Mouse (Mus musculus) forebrain, embryonic 13.5 days (tissue): ENCODE results near the gene Psmd3. TPM values are rescaled to one million over a fixed set of nuclear protein-coding genes. Genes with fewer than 3 reads are reported as not detected.
"Not testable (repeated sequence)": the region's sequence is repeated elsewhere in the genome, so short reads cannot be mapped to it uniquely, and the experiment has no call there.

Experiments used
- ATAC-seq: fragments of 200-750 bp; cut with Nextera tagmentation; 2 replicates; pipeline ENCODE4 v1.8.0; 2017
- H3K27ac ChIP-seq: fragments of 300-500 bp; sonication (generic); 2 replicates; pipeline ENCODE4 v1.5.1; 2015; ENCODE audit warnings: inconsistent platforms, mild to moderate bottlenecking, moderate library complexity
- H3K27me3 ChIP-seq: fragments of 300-500 bp; sonication (generic); 2 replicates; pipeline ENCODE4 v1.6.1; 2015; ENCODE audit warnings: mild to moderate bottlenecking, inconsistent platforms
- H3K36me3 ChIP-seq: fragments of 300-500 bp; sonication (generic); 2 replicates; pipeline ENCODE4 v1.6.1; 2015; ENCODE audit warnings: mild to moderate bottlenecking, inconsistent platforms; ENCODE audit not compliant: poor library complexity, severe bottlenecking
- H3K4me1 ChIP-seq: fragments of 300-500 bp; sonication (generic); 2 replicates; pipeline ENCODE4 v1.6.1; 2015; ENCODE audit warnings: inconsistent platforms
- H3K4me2 ChIP-seq: fragments of 300-500 bp; sonication (generic); 2 replicates; pipeline ENCODE4 v1.6.1; 2015; ENCODE audit warnings: inconsistent platforms, mild to moderate bottlenecking, moderate library complexity
- H3K4me3 ChIP-seq: fragments of 300-500 bp; sonication (generic); 2 replicates; pipeline ENCODE4 v1.5.1; 2015; ENCODE audit warnings: mild to moderate bottlenecking, inconsistent platforms
- H3K9ac ChIP-seq: fragments of 300-500 bp; sonication (generic); 2 replicates; pipeline ENCODE4 v1.6.1; 2015; ENCODE audit warnings: mild to moderate bottlenecking, inconsistent platforms
- H3K9me3 ChIP-seq: fragments of 300-500 bp; sonication (generic); replicated peaks from 2 replicates; pipeline ENCODE4 v1.6.1; 2016; ENCODE audit warnings: inconsistent platforms
- WGBS: fragments of 180-500 bp; shearing (Covaris S2); methylation state at CpG from one replicate; pipeline ENCODE4 v1.1.7; 2015; 5-methylcytosine and 5-hydroxymethylcytosine counted together
- polyA plus RNA-seq: library from polyadenylated mRNA; unstranded; fragments of >200 nt; fragmentation: Nextera tagmentation; extraction: Ambion mirVana; gene quantifications from 2 replicates; pipeline ENCODE4 v1.2.1, GENCODE M21; 2015

Psmd3 gene
- polyA plus RNA-seq, 1 experiment from 2014 or later = 187 TPM

DNA sequence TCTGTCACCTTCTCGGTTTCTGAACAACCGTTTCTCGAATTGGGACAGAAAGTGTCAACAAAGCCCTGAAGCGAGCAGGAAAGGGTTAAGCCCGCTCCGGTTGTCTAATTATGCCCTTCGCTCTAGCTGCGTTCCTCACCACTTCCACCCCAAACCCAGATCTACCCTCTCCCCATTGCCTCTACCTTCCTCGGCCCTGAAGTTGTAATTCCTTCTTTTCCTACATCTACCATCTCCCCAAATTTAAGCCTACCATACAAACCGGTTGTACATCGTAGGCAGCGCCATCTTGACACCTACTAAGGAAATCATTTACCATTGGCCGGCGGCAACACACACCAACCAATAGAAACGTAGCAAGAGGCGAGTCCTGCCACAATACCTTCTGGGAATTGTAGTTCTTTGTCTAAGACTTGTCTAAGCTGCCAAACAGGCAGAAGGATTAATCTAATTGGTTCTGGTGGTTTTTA, 46.8 kb downstream of the Psmd3 start, which contains the start of gene Med24:
Med24 (minus strand) TSS at position 317 of the 470 bp plus-strand sequence.
- Histone ChIP-seq H3K27ac (peak within 1 kb of the TSS; percentile 74), H3K36me3 (peaks cover 34% of the 10 kb centered on the region), H3K9me3 (peaks cover 2% of the 10 kb centered on the region; the same call in 1 of the 2 replicates), H3K4me2 (peak within 1 kb of the TSS; percentile 88), H3K9ac (peak within 1 kb of the TSS; percentile 71), H3K4me1 (peaks cover 16% of the 10 kb centered on the region), H3K4me3 (peak within 1 kb of the TSS; percentile 66), H3K27me3 (peaks cover 3% of the 10 kb centered on the region; the same call in 1 of the 2 replicates)
- under 1% methylated on average over 16 of the region's 16 CpGs for WGBS
- ATAC-seq = peak; percentile 97

DNA sequence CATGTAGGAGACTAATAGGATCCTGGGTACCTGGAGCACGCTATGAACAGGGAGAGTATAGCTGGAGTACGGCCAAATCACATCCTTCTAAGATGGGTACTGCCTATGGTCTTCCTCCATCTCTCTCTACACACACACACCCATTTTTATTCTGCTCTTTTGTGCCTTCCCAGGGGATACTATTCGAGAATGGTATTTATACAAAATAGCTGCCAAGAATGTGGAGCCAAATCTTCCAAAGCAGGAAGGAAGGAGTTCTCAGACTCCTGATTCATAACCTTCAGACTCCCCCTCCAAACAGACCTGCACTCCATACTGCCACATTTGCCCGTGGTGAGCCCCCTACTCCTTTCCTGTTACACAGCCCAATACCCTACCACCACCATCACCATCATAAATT, 48.4 kb downstream of the Psmd3 start:
- H3K27ac ChIP-seq = peak overlapping the region; percentile 83
- no peak for ATAC-seq
- peaks cover 19% of the 10 kb centered on the region for H3K36me3 ChIP-seq
- H3K9me3 ChIP-seq = peaks cover 5% of the 10 kb centered on the region; the same call in 1 of the 2 replicates
- peaks cover 3% of the 10 kb centered on the region; the same call in 1 of the 2 replicates for H3K27me3 ChIP-seq
- H3K4me3 ChIP-seq = no peak overlapping the region
- WGBS = 66% methylated on average over 4 of the region's 4 CpGs
- H3K4me1 ChIP-seq = peaks cover 16% of the 10 kb centered on the region
- H3K4me2 ChIP-seq = 0 out of 2 replicates have a peak overlapping the region, but pooled peaks have one; percentile 2
- no peak overlapping the region for H3K9ac ChIP-seq

DNA sequence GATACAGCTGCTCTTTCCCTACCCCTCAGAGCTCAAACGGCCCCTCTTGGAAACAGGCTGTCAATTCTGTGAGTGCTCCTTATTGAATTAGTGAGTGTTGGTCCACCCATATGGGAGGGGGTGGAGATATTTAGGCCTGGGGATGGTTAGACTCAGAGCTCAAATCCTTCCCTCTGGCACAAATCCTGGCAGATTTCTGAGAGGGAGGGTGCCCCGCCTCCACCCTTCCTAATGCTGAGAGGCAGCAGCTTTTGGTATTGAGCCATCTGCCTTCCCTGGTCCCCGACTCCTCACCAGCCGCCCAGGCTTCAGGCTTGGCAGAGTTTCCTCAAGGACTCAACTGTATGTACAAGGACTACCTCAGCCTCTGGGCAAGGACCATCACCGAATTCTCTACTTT, 48.8 kb downstream of the Psmd3 start:
- peaks cover 3% of the 10 kb centered on the region; the same call in 1 of the 2 replicates for H3K27me3 ChIP-seq
- 0 out of 2 replicates have a peak overlapping the region, but pooled peaks have one; percentile 2 for H3K4me2 ChIP-seq
- 55% methylated on average over 5 of the region's 5 CpGs for WGBS
- H3K9ac ChIP-seq = no peak overlapping the region
- H3K27ac ChIP-seq = peak overlapping the region; percentile 83
- H3K9me3 ChIP-seq = peaks cover 5% of the 10 kb centered on the region; the same call in 1 of the 2 replicates
- H3K4me1 ChIP-seq = peaks cover 16% of the 10 kb centered on the region
- peaks cover 14% of the 10 kb centered on the region for H3K36me3 ChIP-seq
- ATAC-seq = peak; percentile 33; the same call in 1 of the 2 replicates
- no peak overlapping the region for H3K4me3 ChIP-seq

- no peak overlapping the region for H3K9ac ChIP-seq
- 74% methylated on average over 3 of the region's 3 CpGs for WGBS
- H3K36me3 ChIP-seq = no peaks in the 10 kb centered on the region
- no peak overlapping the region for H3K4me3 ChIP-seq
- H3K27me3 ChIP-seq = peaks cover 3% of the 10 kb centered on the region; the same call in 1 of the 2 replicates
- H3K4me2 ChIP-seq = no peak overlapping the region
- ATAC-seq = no peak
- no peak overlapping the region for H3K27ac ChIP-seq
- H3K9me3 ChIP-seq = peaks cover 5% of the 10 kb centered on the region; the same call in 1 of the 2 replicates
- H3K4me1 ChIP-seq = peaks cover 16% of the 10 kb centered on the region
Observed at GRCm38 (mm10) chr11:98734020-98734419, 51.7 kb downstream of the Psmd3 start.

DNA sequence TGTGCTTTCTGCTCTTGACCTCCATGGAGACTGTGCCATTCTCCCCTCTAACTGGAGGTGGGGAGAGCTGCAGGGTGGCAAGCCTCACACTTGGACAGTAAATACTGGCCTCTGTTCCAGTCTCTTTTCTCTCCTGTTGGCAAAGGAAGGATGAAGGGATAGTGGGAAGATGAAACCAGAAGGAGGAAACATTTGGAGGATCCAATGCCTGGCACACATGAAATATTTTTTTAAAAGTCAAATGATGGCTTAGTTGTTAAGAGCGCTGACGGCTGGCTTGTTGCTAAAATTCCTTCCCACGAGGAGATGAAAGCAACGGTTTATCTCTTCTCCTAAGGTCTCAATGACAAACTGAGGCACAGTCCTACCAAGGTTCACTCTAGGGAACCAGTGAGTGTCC, 52.8 kb downstream of the Psmd3 start:
- Histone ChIP-seq H3K36me3 (no peaks in the 10 kb centered on the region), H3K4me1 (peaks cover 27% of the 10 kb centered on the region), H3K4me2 (no peak overlapping the region), H3K27me3 (peaks cover 3% of the 10 kb centered on the region; the same call in 1 of the 2 replicates), H3K9me3 (peaks cover 5% of the 10 kb centered on the region; the same call in 1 of the 2 replicates), H3K27ac (no peak overlapping the region), H3K9ac (no peak overlapping the region), H3K4me3 (no peak overlapping the region)
- no peak for ATAC-seq
- 89% methylated on average over 4 of the region's 4 CpGs for WGBS

GRCm38 (mm10) chr11:98736176-98736575, 53.8 kb downstream of the Psmd3 start:
- H3K4me1 ChIP-seq = peaks cover 35% of the 10 kb centered on the region
- 0 out of 2 replicates have a peak overlapping the region, but pooled peaks have one; percentile 4 for H3K27ac ChIP-seq
- 97% methylated on average over 1 of the region's 1 CpGs for WGBS
- H3K9me3 ChIP-seq = peaks cover 5% of the 10 kb centered on the region; the same call in 1 of the 2 replicates
- H3K4me3 ChIP-seq = no peak overlapping the region
- no peaks in the 10 kb centered on the region for H3K36me3 ChIP-seq
- H3K9ac ChIP-seq = no peak overlapping the region
- peaks cover 3% of the 10 kb centered on the region; the same call in 1 of the 2 replicates for H3K27me3 ChIP-seq
- H3K4me2 ChIP-seq = no peak overlapping the region
- ATAC-seq = no peak

DNA sequence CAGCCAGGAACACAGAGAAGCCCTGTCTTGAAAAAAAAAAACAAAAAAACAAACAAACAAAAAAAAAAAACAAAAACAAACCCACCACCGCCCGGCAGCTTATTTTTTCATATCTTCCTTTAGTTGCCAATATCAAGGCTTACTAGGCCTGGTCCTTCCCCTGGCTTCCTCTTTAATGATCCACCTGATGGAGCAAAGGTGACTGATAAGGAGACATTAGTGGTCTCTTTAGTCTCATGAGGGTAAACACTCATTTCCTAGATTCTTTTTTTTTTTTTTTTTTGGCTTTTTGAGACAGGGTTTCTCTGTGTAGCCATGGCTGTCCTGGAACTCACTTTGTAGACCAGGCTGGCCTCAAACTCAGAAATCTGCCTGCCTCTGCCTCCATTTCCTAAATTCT, 54.9 kb downstream of the Psmd3 start:
- not testable (repeated sequence) for H3K9me3 ChIP-seq
- 100% methylated on average over 2 of the region's 2 CpGs for WGBS

GRCm38 (mm10) chr11:98738428-98738911, 56.1 kb downstream of the Psmd3 start:
- H3K9me3 ChIP-seq = peaks cover 5% of the 10 kb centered on the region; the same call in 1 of the 2 replicates
- ATAC-seq = peak; percentile 31; the same call in 1 of the 2 replicates
- peak overlapping the region; percentile 17; the same call in 1 of the 2 replicates for H3K9ac ChIP-seq
- H3K4me3 ChIP-seq = no peak overlapping the region
- H3K27ac ChIP-seq = peak overlapping the region; percentile 82
- H3K36me3 ChIP-seq = no peaks in the 10 kb centered on the region
- WGBS = 26% methylated on average over 4 of the region's 4 CpGs
- peaks cover 47% of the 10 kb centered on the region for H3K4me1 ChIP-seq
- H3K27me3 ChIP-seq = no peaks in the 10 kb centered on the region
- H3K4me2 ChIP-seq = peak overlapping the region; percentile 17

More for the DNA sequence above, 54.9 kb downstream of the Psmd3 start:
- H3K27ac ChIP-seq, H3K9ac ChIP-seq, H3K27me3 ChIP-seq, H3K4me2 ChIP-seq, H3K4me3 ChIP-seq, H3K36me3 ChIP-seq, ATAC-seq: not testable (repeated sequence)
- peaks cover 36% of the 10 kb centered on the region for H3K4me1 ChIP-seq

DNA sequence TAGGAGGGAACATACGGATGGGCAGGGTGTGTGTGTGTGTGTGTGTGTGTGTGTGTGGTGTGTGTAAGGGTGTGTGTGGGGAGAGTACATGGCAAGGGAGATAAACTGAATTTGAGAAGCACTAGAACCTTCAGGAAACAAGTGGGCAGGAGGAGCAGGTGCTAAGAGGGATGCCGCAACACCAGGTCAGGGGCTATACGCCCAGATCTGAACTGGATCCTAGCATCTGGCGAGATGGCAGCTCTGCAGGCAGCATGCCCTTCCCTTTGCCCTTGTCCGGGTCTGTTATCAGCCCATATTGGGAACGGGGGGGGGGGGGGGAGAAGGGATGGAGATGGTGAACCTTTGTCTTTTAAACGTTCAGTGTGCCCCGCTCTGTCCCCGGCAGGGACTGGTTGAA, 56.6 kb downstream of the Psmd3 start:
- peak overlapping the region; percentile 82 for H3K27ac ChIP-seq
- H3K4me1 ChIP-seq = peaks cover 51% of the 10 kb centered on the region
- peak overlapping the region; percentile 17; the same call in 1 of the 2 replicates for H3K9ac ChIP-seq
- 66% methylated on average over 9 of the region's 9 CpGs for WGBS
- H3K36me3 ChIP-seq = no peaks in the 10 kb centered on the region
- H3K9me3 ChIP-seq = peaks cover 5% of the 10 kb centered on the region; the same call in 1 of the 2 replicates
- peak overlapping the region; percentile 17 for H3K4me2 ChIP-seq
- no peaks in the 10 kb centered on the region for H3K27me3 ChIP-seq
- H3K4me3 ChIP-seq = no peak overlapping the region
- no peak for ATAC-seq

DNA sequence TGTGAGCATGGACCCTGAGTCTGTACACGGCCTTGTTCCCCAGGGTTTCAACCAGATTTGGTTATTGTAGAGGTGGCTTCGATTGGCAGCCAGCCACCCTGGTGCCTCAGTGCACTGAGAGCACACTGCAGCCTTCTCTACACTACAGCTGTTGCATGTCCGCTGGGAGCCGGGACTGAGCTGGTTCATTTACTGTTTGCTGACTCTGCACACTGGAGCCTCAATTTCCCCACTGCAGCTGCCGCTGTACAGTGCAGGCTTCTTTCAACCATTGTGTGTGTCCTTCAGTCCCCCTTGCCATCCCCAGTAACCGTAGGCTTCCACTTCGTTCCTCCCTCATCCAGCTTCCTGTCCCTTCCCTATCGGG, 57.7 kb downstream of the Psmd3 start:
- Histone ChIP-seq H3K4me1 (peaks cover 62% of the 10 kb centered on the region), H3K9ac (peak overlapping the region; percentile 94), H3K27ac (peak overlapping the region; percentile 98), H3K9me3 (no peaks in the 10 kb centered on the region), H3K4me3 (peak overlapping the region; percentile 72), H3K4me2 (peak overlapping the region; percentile 88), H3K36me3 (no peaks in the 10 kb centered on the region), H3K27me3 (no peaks in the 10 kb centered on the region)
- WGBS = 3% methylated on average over 8 of the region's 8 CpGs
- ATAC-seq = no peak

- peak; percentile 50 for ATAC-seq
- H3K4me3 ChIP-seq = peak within 1 kb of the TSS; percentile 72
- H3K4me1 ChIP-seq = peaks cover 67% of the 10 kb centered on the region
- H3K9me3 ChIP-seq = no peaks in the 10 kb centered on the region
- H3K27ac ChIP-seq = peak within 1 kb of the TSS; percentile 98
- peak within 1 kb of the TSS; percentile 88 for H3K4me2 ChIP-seq
- H3K27me3 ChIP-seq = no peaks in the 10 kb centered on the region
- no peaks in the 10 kb centered on the region for H3K36me3 ChIP-seq
- under 1% methylated on average over 22 of the region's 22 CpGs for WGBS
- H3K9ac ChIP-seq = peak within 1 kb of the TSS; percentile 94
Observed at GRCm38 (mm10) chr11:98740393-98741050, 58.2 kb downstream of the Psmd3 start, which contains the start of gene Thra. Thra (plus strand) TSS chr11:98740638.

GRCm38 (mm10) chr11:98741051-98741620, 58.8 kb downstream of the Psmd3 start:
- WGBS = under 1% methylated on average over 17 of the region's 17 CpGs
- H3K9ac ChIP-seq = peak overlapping the region; percentile 94
- no peaks in the 10 kb centered on the region for H3K36me3 ChIP-seq
- peak overlapping the region; percentile 98 for H3K27ac ChIP-seq
- no peaks in the 10 kb centered on the region for H3K27me3 ChIP-seq
- H3K9me3 ChIP-seq = no peaks in the 10 kb centered on the region
- peak overlapping the region; percentile 88 for H3K4me2 ChIP-seq
- H3K4me1 ChIP-seq = peaks cover 73% of the 10 kb centered on the region
- H3K4me3 ChIP-seq = peak overlapping the region; percentile 72
- ATAC-seq = no peak
